Mouse (Mus musculus) cortical plate, adult 2 months (tissue): ENCODE measurements around the gene Trib2.

Experiments used
- CTCF ChIP-seq: fragments of 200-500 bp; IDR thresholded peaks from 2 replicates; pipeline ENCODE4 v1.5.1; 2011; ENCODE audit warnings: mild to moderate bottlenecking, control low read depth, low read length; ENCODE audit not compliant: insufficient read depth; ENCODE audit errors: extremely low read depth
- POLR2A ChIP-seq: fragments of 200-500 bp; IDR thresholded peaks from 2 replicates; pipeline ENCODE4 v1.6.1; 2011; ENCODE audit warnings: mild to moderate bottlenecking, low read length, control low read depth; ENCODE audit not compliant: insufficient read depth; ENCODE audit errors: extremely low read depth

GRCm38 (mm10) chr12:15749646-15750195 lies 67.0 kb downstream of the Trib2 start:
- TF ChIP-seq POLR2A (no peak), CTCF (no peak)
